Mouse (Mus musculus): ENCODE results near the gene Slc22a21. TPM values are rescaled to one million over a fixed set of nuclear protein-coding genes. Genes with fewer than 3 reads are reported as not detected.
A peak's percentile ranks its signal among the peaks of the same experiment; 100 is the strongest.

Slc22a21 gene
- 2.0 and 2.2 TPM in 2 replicates for polyA plus RNA-seq (2014; fragmentation: Nextera tagmentation; extraction: Ambion mirVana)

DNA sequence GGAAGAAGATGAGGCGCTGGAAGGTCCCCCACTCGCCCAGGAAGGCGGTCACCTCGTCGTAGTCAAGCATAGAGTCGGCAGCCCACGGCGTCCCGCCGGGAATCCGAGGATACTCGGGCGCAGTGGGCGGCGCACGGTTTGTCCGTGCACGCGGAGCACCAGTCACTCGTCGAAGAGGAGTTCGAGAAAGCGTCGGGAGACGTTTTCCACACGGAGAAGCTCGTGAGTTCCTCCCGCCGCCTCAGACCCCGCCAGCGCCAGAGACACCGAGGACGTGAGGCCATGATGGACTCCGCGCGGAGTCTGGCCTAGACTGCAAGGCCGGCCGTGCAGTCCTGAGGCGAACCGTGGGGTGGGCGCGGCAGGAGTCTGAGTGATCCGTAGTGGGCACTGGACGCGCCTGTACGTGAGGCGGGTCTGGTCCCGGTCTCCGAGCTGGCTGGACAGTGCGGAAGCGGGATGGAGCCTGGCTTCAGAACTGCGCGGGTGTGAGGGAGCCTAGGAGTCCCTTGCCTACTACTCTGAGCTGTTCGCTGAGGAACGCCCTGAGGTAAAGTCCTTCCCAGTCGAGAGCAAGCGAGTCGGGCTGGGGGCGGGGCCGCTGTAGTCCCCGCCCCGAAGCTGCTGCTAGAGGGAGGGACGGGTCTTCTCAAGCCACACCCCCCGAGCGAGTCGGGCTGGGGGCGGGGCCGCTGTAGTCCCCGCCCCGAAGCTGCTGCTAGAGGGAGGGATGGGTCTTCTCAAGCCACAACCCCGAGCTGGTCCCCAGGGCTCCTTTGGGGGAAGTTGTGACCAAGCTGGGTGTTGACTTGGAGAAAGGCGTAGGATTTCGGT, at the start of gene Slc22a21:
TSS of gene Slc22a21 (minus strand) at position 545 of the 834 bp plus-strand sequence.
- H3K36me3 ChIP-seq (replicated peaks; ENCODE audit: control insufficient read depth, insufficient read depth, low read depth, low read length) = no peaks in the 10 kb centered on the region
- no peak within 1 kb of the TSS for H3K27ac ChIP-seq (replicated peaks; ENCODE audit: low read depth, low read length)
- WGBS = 2% methylated on average over 70 of the region's 73 CpGs
- no peaks in the 10 kb centered on the region for H3K4me1 ChIP-seq (ENCODE audit: control insufficient read depth, insufficient read depth, low read length)
- H3K9me3 ChIP-seq (replicated peaks; ENCODE audit: control insufficient read depth, low read length) = no peaks in the 10 kb centered on the region
- no peaks in the 10 kb centered on the region for H3K27me3 ChIP-seq (ENCODE audit: control insufficient read depth, insufficient read depth, low read length)
- DNase-seq (ENCODE audit: low spot score) = peak; percentile 87
- peak; percentile 96 for ATAC-seq (replicated peaks; ENCODE audit: insufficient number of reproducible peaks, low FRiP score, low TSS enrichment, low read depth)
- H3K4me3 ChIP-seq (ENCODE audit: low read depth, low read length) = peak within 1 kb of the TSS; percentile 62
- peak within 1 kb of the TSS; percentile 92 for H3K4me2 ChIP-seq (ENCODE audit: low read depth, low read length)
- peak within 1 kb of the TSS; percentile 68 for H3K9ac ChIP-seq (replicated peaks; ENCODE audit: low read length)

DNA sequence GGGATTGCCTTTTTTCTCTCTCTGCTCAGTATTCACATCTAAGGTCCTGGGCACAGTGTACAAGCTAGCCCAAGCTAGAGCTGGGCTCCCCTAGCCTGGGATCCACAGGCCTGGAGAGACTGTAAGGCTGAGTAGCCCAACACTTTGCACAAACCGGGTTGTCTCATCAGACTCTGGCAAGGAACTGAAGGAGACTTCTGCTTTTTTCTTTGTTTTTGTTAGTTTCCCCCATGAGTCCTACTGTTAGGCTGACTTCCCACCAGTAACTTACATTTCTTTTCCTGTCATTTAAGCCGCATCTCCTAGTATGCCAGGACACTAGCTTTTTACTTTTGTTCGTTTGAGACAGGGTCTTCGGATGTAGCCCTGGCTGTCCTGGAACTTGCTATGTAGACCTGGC, 48.9 kb upstream of the Slc22a21 start:
- 77% methylated on average over 4 of the region's 4 CpGs for WGBS

DNA sequence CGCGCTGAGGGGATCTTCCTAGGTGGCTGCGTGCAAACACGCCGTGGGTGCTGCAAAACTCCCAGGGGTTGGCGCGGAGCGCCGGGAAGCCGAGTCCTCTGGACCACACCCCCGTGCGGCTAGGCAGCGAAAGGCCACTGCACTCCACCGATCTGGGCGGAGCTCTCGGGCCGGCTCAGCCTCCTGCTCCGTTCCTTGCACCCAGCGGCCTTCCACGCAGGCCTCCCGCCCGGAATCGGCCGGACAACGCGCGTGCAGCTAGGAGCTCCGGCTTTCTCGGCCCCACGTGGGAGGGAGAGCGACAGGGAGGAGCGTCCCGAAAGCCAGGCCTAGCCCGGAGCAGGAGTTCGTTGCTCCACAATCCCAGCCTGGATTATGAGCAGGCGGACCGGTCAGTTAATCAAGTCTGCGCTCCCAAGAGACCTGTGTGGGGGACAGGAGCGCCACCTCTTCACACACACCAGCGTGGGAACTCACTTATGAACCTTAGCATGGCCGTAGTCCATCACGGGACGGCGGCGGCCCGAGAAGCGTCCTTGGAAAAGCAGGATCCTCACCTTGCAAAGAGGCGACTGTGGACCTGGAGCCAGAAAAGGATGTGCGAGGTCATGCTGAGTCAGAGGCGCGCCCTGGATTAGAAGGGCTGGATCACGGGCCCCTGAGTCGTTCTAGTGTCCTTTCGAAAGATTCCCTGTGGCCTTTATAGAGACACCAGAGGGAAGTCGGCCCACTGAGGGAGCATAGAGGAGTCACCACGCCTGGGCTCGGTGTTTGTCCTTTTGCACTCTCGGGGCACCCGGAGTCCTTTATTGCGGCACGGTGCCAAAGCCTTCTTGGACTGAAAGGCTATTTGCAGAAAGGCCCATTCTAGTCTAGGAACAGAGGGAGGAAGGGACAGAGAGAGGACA, 48.2 kb upstream of the Slc22a21 start, which contains the start of gene Slc22a4:
TSS of gene Slc22a4 (minus strand) at position 47 of the 908 bp plus-strand sequence.
- H3K4me2 ChIP-seq (ENCODE audit: low read depth, low read length) = peak within 1 kb of the TSS; percentile 73
- peaks cover 12% of the 10 kb centered on the region for H3K27me3 ChIP-seq (ENCODE audit: control insufficient read depth, insufficient read depth, low read length)
- H3K9me3 ChIP-seq (replicated peaks; ENCODE audit: control insufficient read depth, low read length) = no peaks in the 10 kb centered on the region
- peak within 1 kb of the TSS; percentile 56 for H3K9ac ChIP-seq (replicated peaks; ENCODE audit: low read length)
- 2% methylated on average over 60 of the region's 61 CpGs for WGBS
- no peaks in the 10 kb centered on the region for H3K4me1 ChIP-seq (ENCODE audit: control insufficient read depth, insufficient read depth, low read length)
- ATAC-seq (replicated peaks; ENCODE audit: insufficient number of reproducible peaks, low FRiP score, low TSS enrichment, low read depth) (peak; percentile 83), DNase-seq (ENCODE audit: low spot score) (peak; percentile 76)
- peak within 1 kb of the TSS; percentile 37 for H3K4me3 ChIP-seq (ENCODE audit: low read depth, low read length)
- no peaks in the 10 kb centered on the region for H3K36me3 ChIP-seq (replicated peaks; ENCODE audit: control insufficient read depth, insufficient read depth, low read depth, low read length)
- H3K27ac ChIP-seq (replicated peaks; ENCODE audit: low read depth, low read length) = no peak within 1 kb of the TSS

More for the DNA sequence above, 48.9 kb upstream of the Slc22a21 start:
- Histone ChIP-seq H3K4me2 (ENCODE audit: low read depth, low read length) (no peak overlapping the region), H3K36me3 (replicated peaks; ENCODE audit: control insufficient read depth, insufficient read depth, low read depth, low read length) (no peaks in the 10 kb centered on the region), H3K4me3 (ENCODE audit: low read depth, low read length) (no peak overlapping the region), H3K27ac (replicated peaks; ENCODE audit: low read depth, low read length) (no peak overlapping the region), H3K4me1 (ENCODE audit: control insufficient read depth, insufficient read depth, low read length) (no peaks in the 10 kb centered on the region), H3K27me3 (ENCODE audit: control insufficient read depth, insufficient read depth, low read length) (peaks cover 12% of the 10 kb centered on the region), H3K9ac (replicated peaks; ENCODE audit: low read length) (peak overlapping the region; percentile 10; the same call in 1 of the 2 replicates), H3K9me3 (replicated peaks; ENCODE audit: control insufficient read depth, low read length) (no peaks in the 10 kb centered on the region)
- DNase-seq (ENCODE audit: low spot score) (no peak), ATAC-seq (replicated peaks; ENCODE audit: insufficient number of reproducible peaks, low FRiP score, low TSS enrichment, low read depth) (no peak)

DNA sequence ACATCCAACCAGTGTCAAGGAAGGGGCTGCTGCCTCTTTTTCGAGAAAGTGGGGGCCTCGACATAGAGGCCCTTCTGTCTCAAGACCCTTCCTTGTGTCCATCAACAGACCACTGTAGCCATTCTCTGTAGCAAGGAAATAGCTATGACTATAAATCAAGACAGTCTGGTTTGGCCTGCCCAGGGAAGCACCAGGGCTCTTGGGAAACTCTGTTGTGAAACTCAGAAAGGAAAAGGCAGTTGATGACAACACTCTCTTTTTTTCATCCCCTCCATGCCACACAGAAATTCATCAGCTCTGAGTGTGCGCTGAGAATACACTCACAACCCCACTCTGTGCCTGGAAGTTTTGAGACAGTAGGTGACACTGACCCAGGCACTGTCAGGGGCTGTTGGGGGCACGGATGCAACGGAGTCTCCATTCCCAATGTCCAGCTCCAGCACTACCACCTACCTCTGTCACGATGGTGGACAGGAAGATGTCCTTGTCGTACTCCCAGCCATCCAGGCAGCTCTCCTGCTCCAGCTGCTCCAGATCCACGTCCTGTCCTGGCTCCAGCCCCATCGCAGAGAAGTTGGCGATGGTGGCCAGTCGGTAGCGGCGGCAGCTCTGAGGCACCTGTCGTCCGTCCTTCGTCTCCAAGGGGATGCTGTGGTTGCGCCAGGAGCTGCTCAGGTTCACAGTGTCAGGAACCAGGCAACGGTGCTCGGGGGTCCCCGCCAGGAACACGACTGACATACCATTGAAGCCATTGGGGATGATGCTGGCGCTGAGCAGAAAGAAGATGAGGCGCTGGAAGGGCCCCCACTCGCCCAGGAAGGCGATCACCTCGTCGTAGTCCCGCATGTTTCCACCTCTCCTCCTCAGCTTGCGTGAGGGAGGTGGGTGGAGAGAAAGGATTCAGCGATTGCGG, 47.3 kb upstream of the Slc22a21 start:
- no peak overlapping the region for H3K27ac ChIP-seq (replicated peaks; ENCODE audit: low read depth, low read length)
- peaks cover 12% of the 10 kb centered on the region for H3K27me3 ChIP-seq (ENCODE audit: control insufficient read depth, insufficient read depth, low read length)
- DNase-seq (ENCODE audit: low spot score) (no peak), ATAC-seq (replicated peaks; ENCODE audit: insufficient number of reproducible peaks, low FRiP score, low TSS enrichment, low read depth) (no peak)
- H3K4me1 ChIP-seq (ENCODE audit: control insufficient read depth, insufficient read depth, low read length) = no peaks in the 10 kb centered on the region
- peak overlapping the region; percentile 37 for H3K4me3 ChIP-seq (ENCODE audit: low read depth, low read length)
- H3K9me3 ChIP-seq (replicated peaks; ENCODE audit: control insufficient read depth, low read length) = no peaks in the 10 kb centered on the region
- H3K36me3 ChIP-seq (replicated peaks; ENCODE audit: control insufficient read depth, insufficient read depth, low read depth, low read length) = no peaks in the 10 kb centered on the region
- 14% methylated on average over 31 of the region's 31 CpGs for whole genome bisulfite sequencing
- peak overlapping the region; percentile 73 for H3K4me2 ChIP-seq (ENCODE audit: low read depth, low read length)
- peak overlapping the region; percentile 56 for H3K9ac ChIP-seq (replicated peaks; ENCODE audit: low read length)

DNA sequence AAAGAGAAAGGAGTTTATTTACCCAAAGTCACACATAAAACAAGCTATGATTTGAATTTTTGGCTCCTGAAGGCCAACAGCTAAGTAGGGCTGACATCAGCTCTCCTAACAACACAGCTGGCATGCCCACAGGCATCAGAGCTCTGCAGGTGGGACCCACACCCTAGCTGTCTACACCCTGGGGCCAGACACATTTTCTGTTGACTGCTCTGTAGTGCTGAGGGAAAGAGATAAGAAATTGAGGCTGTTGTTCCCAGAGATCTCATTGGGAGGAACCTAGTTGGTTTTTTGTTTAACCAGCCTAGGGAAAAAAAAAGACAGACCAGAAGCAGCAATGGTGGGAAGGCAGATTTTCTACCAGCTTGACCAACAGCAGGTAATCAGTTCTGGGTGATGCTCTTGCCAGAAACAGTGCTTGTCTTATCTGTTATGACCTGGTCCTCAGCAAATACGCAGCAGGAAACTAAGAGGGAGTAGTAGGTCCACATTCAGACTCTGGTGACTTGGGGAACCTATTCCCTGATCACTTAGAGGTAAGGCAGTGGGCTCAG, 46.4 kb upstream of the Slc22a21 start:
- Histone ChIP-seq H3K4me3 (ENCODE audit: low read depth, low read length) (no peak overlapping the region), H3K9ac (replicated peaks; ENCODE audit: low read length) (no peak overlapping the region), H3K9me3 (replicated peaks; ENCODE audit: control insufficient read depth, low read length) (no peaks in the 10 kb centered on the region), H3K36me3 (replicated peaks; ENCODE audit: control insufficient read depth, insufficient read depth, low read depth, low read length) (no peaks in the 10 kb centered on the region), H3K27me3 (ENCODE audit: control insufficient read depth, insufficient read depth, low read length) (peaks cover 12% of the 10 kb centered on the region), H3K4me2 (ENCODE audit: low read depth, low read length) (no peak overlapping the region), H3K27ac (replicated peaks; ENCODE audit: low read depth, low read length) (no peak overlapping the region), H3K4me1 (ENCODE audit: control insufficient read depth, insufficient read depth, low read length) (no peaks in the 10 kb centered on the region)
- DNase-seq (ENCODE audit: low spot score) (no peak), ATAC-seq (replicated peaks; ENCODE audit: insufficient number of reproducible peaks, low FRiP score, low TSS enrichment, low read depth) (no peak)
- 68% methylated on average over 1 of the region's 1 CpGs for WGBS

DNA sequence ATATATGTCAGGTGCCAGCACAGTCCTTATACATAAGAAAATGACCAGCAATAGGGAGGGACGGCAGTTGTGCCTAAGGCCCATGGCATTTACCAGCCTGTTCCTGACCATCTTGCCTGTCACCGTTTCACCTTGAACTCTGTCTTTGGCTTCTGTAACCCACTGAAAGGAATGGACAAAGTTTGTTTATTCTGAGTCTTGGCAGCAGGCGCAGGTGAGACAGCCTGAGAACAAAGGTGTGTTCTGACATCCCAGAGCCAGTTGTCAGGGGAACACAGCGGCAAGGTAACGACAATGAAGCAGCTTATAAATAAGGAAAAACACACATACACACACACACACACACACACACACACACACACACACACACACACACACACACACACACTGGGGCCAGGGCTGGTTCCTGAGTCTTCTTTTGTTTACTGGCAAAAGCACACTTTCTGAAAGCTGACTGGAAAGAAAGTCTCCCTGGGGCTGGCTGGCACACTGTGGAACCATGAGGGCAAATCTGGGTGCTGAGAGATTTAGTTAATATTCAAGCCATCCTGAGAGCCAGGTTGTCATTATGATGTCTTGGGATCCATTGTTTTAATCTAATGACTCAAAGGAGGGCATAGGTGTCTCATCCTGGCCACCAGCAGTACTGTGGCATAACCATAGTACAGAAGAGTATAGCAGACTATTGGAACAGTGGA, 41.4 kb upstream of the Slc22a21 start:
- no peak overlapping the region for H3K4me2 ChIP-seq (ENCODE audit: low read depth, low read length)
- ATAC-seq (replicated peaks; ENCODE audit: insufficient number of reproducible peaks, low FRiP score, low TSS enrichment, low read depth) = no peak
- no peaks in the 10 kb centered on the region for H3K9me3 ChIP-seq (replicated peaks; ENCODE audit: control insufficient read depth, low read length)
- H3K27ac ChIP-seq (replicated peaks; ENCODE audit: low read depth, low read length) = no peak overlapping the region
- no peaks in the 10 kb centered on the region for H3K4me1 ChIP-seq (ENCODE audit: control insufficient read depth, insufficient read depth, low read length)
- H3K36me3 ChIP-seq (replicated peaks; ENCODE audit: control insufficient read depth, insufficient read depth, low read depth, low read length) = no peaks in the 10 kb centered on the region
- no peaks in the 10 kb centered on the region; the same call in 1 of the 2 replicates for H3K27me3 ChIP-seq (ENCODE audit: control insufficient read depth, insufficient read depth, low read length)
- 85% methylated on average over 5 of the region's 5 CpGs for WGBS
- DNase-seq (ENCODE audit: low spot score) = no peak
- H3K4me3 ChIP-seq (ENCODE audit: low read depth, low read length) = no peak overlapping the region
- no peak overlapping the region for H3K9ac ChIP-seq (replicated peaks; ENCODE audit: low read length)

Measured in embryonic facial prominence, embryonic 11.5 days (tissue).